Mouse (Mus musculus) embryonic facial prominence, embryonic 12.5 days (tissue): ENCODE measurements around the gene Gm37240. TPM values are rescaled to one million over a fixed set of nuclear protein-coding genes. Genes with fewer than 3 reads are reported as not detected.
"Not testable (repeated sequence)": the region's sequence is repeated elsewhere in the genome, so short reads cannot be mapped to it uniquely, and the experiment has no call there.

ENCODE experiments used
- ATAC-seq: fragments of 200-750 bp; cut with Nextera tagmentation; 2 replicates; pipeline ENCODE4 v1.8.0; 2017; ENCODE audit not compliant: insufficient number of reproducible peaks, insufficient read depth, low FRiP score, low TSS enrichment
- H3K27ac ChIP-seq: fragments of 300-500 bp; sonication (generic); 2 replicates; pipeline ENCODE4 v1.5.1; 2016; ENCODE audit warnings: mild to moderate bottlenecking
- H3K27me3 ChIP-seq: fragments of 300-500 bp; sonication (generic); 2 replicates; pipeline ENCODE4 v1.6.1; 2016; ENCODE audit warnings: mild to moderate bottlenecking, moderate library complexity
- H3K36me3 ChIP-seq: fragments of 300-500 bp; sonication (generic); 2 replicates; pipeline ENCODE4 v1.6.1; 2016; ENCODE audit warnings: mild to moderate bottlenecking
- H3K4me1 ChIP-seq: fragments of 300-500 bp; sonication (generic); 2 replicates; pipeline ENCODE4 v1.6.1; 2016
- H3K4me2 ChIP-seq: fragments of 300-500 bp; sonication (generic); replicated peaks from 2 replicates; pipeline ENCODE4 v1.6.1; 2016; ENCODE audit warnings: mild to moderate bottlenecking, moderate library complexity
- H3K4me3 ChIP-seq: fragments of 300-500 bp; sonication (generic); 2 replicates; pipeline ENCODE4 v1.5.1; 2016; ENCODE audit warnings: mild to moderate bottlenecking
- H3K9ac ChIP-seq: fragments of 300-500 bp; sonication (generic); 2 replicates; pipeline ENCODE4 v1.6.1; 2016; ENCODE audit warnings: mild to moderate bottlenecking, moderate library complexity
- H3K9me3 ChIP-seq: fragments of 300-500 bp; sonication (generic); 2 replicates; pipeline ENCODE4 v1.6.1; 2016; ENCODE audit warnings: mild to moderate bottlenecking, moderate library complexity
- WGBS: fragments of 180-500 bp; shearing (Covaris S2); methylation state at CpG from one replicate; pipeline ENCODE4 v1.1.7; 2016; 5-methylcytosine and 5-hydroxymethylcytosine counted together
- polyA plus RNA-seq: library from polyadenylated mRNA; unstranded; fragments of >200 nt; fragmentation: Nextera tagmentation; extraction: Ambion mirVana; gene quantifications from 2 replicates; pipeline ENCODE4 v1.2.1, GENCODE M21; 2016

Gene Gm37240
- polyA plus RNA-seq, 1 experiment from 2014 or later: 4.0 TPM

DNA sequence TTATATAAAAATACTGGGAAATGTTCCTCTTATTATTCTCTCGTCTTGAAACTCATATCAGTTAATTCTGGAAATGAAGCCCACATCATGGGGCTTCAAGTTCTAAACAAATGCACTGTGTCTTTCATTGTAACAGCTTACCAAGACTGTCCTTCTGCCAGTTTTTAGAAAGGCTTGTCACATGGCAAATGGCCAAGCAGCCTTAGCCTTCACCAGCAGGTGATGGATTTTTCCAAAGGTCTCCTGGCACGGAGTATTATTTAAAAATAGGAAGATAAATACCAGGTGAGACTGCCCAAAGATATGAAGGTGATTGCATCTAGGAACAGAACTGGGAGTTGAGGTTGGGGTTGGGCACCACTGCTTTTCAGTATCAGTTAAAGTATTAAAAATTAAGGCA lies 304.6 kb downstream of the Gm37240 start:
- no peak overlapping the region for H3K4me3 ChIP-seq
- no peak overlapping the region for H3K9ac ChIP-seq
- 78% methylated on average over 2 of the region's 2 CpGs for WGBS
- H3K36me3 ChIP-seq: no peaks in the 10 kb centered on the region
- no peak overlapping the region for H3K27ac ChIP-seq
- H3K4me2 ChIP-seq: no peak overlapping the region
- ATAC-seq: no peak
- H3K27me3 ChIP-seq: no peaks in the 10 kb centered on the region
- no peaks in the 10 kb centered on the region for H3K4me1 ChIP-seq
- no peaks in the 10 kb centered on the region for H3K9me3 ChIP-seq

DNA sequence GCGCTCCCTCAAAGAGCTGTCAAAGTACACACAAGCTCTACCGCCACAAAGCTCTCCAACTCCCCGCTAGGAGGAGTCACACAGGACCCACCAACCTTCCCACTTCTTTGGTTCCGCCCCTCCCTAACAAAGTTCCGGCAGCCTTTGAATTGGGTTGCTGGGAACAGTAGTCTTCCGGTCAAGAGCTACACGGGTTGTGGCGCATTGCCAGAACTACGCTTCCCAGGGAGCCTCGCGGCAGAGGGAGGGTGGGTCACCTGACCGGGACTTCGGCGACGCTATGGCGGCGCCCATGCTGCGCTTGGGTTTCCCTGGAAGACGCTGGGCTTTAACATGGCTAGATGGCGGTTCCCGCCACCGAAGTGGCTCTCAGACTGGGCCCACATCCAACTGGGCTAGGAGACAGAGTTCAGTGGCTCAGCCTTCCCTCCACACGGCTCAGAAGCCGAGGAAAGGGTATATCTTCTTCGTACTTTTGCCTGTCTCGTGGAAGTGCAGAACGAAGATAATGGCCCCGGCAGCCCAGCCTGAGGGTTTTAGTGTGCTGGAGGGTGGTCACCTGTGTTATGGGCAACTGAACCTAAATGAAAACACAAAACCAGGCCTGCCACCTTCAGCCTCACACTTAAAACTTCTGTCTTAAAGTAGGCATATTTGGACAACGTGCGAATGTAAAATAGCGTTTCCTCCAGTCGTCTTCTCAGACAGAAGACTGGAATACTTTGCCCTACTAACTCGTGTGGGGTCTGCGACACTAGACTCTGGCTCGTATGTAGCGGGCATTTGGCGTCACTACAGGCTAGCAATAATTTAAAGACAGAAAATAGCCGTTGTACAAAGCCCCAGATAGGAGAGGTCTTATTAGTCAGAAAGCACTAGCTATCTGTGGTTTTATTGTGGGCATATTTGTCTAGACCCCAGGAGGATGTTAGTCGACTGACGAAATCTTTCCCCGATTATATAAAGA lies 313.2 kb downstream of the Gm37240 start, which contains the start of gene Gatb:
Gene Gatb (plus strand): TSS at position 256 of the 967 bp plus-strand sequence.
- H3K4me1 ChIP-seq: no peaks in the 10 kb centered on the region
- peak; percentile 98 for ATAC-seq
- peak within 1 kb of the TSS; percentile 67 for H3K9ac ChIP-seq
- H3K9me3 ChIP-seq: no peaks in the 10 kb centered on the region
- H3K4me3 ChIP-seq: peak within 1 kb of the TSS; percentile 64
- no peaks in the 10 kb centered on the region for H3K27me3 ChIP-seq
- 0 out of 2 replicates have a peak within 1 kb of the TSS, but pooled peaks have one; percentile 37 for H3K27ac ChIP-seq
- H3K36me3 ChIP-seq: no peaks in the 10 kb centered on the region
- peak within 1 kb of the TSS; percentile 84 for H3K4me2 ChIP-seq
- WGBS: 3% methylated on average over 41 of the region's 41 CpGs

DNA sequence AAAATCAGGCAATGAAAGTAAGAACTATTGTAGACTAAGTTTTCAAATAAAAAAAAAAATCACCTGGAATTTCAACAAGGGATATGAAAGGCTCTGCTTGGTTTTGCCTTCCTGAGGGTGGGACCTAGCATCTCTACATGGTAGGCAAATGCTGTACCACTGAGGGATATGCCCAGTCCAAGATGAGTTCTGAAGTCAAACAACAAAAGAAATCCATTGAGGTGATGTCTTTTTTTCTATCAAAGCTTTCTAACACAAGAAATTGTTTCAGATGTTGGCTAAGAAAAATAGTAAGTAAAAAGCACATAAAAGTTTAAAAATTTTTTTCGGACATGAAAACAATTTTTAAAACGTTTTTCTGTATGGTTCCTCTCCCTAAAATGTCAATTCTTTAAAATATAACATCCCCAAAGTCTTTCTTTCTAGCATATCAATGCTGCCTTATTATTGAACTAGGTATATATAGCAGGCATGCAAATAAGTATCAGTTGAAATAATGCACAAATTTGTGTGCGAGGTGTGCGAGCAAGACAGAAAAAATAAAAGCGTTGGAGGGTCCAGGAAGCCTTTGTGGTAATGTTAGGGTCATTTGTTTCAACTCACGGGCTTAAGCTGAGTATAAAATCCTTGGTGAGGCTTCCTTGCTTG lies 314.0 kb downstream of the Gm37240 start:
- Histone ChIP-seq H3K9ac (peak overlapping the region; percentile 48), H3K4me2 (peak overlapping the region; percentile 84), H3K27me3 (no peaks in the 10 kb centered on the region), H3K27ac (no peak overlapping the region), H3K36me3 (no peaks in the 10 kb centered on the region), H3K4me3 (peak overlapping the region; percentile 64), H3K9me3 (no peaks in the 10 kb centered on the region), H3K4me1 (no peaks in the 10 kb centered on the region)
- WGBS: 23% methylated on average over 6 of the region's 6 CpGs
- no peak for ATAC-seq

DNA sequence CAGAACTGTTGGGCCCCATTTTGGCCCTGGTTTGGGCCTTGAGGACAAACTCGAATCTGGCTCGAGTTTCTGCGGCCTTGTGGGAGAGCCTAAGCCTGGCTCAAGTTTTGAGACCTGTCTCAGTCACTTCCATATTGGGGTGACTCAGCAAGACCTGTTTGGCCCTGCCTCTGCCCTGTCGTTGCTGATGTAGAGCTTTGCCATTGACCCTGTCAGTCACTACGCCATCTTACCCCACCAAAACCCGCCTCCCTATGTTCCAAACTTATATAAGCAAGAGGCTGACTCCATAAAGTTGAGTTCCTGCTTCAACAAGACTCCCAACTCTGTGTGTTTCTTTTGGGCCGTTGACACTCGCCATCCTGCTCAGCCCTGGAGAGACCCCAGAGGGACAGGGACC lies 314.8 kb downstream of the Gm37240 start:
- H3K27me3 ChIP-seq, H3K9ac ChIP-seq, H3K9me3 ChIP-seq, H3K4me1 ChIP-seq, H3K4me2 ChIP-seq, H3K36me3 ChIP-seq, H3K4me3 ChIP-seq, H3K27ac ChIP-seq, ATAC-seq: not testable (repeated sequence)
- WGBS: 87% methylated on average over 8 of the region's 8 CpGs

DNA sequence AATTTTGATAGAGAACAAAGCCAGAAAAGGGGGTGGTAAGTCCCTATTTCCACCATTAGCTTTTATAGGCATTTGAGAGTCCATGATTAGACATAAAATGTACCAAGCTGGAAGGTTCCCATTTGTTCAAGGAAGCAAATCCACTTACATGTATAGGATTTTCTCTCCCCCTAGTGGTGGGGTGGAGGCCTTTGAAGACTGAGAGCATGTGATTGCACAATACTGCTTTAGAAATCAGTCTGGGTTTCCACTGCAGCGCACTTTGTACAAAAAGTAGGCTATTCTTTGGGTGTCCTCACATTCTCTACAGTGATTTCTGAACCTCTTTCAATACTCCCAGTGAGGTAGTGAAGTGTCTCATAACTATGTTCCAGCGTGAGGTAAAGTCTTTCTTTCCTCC lies 316.0 kb downstream of the Gm37240 start:
- H3K27me3 ChIP-seq: no peaks in the 10 kb centered on the region
- H3K9ac ChIP-seq: no peak overlapping the region
- H3K4me2 ChIP-seq: no peak overlapping the region
- WGBS: 62% methylated on average over 2 of the region's 2 CpGs
- no peak overlapping the region for H3K27ac ChIP-seq
- H3K4me1 ChIP-seq: no peaks in the 10 kb centered on the region
- no peaks in the 10 kb centered on the region for H3K36me3 ChIP-seq
- H3K4me3 ChIP-seq: no peak overlapping the region
- ATAC-seq: no peak
- no peaks in the 10 kb centered on the region for H3K9me3 ChIP-seq

DNA sequence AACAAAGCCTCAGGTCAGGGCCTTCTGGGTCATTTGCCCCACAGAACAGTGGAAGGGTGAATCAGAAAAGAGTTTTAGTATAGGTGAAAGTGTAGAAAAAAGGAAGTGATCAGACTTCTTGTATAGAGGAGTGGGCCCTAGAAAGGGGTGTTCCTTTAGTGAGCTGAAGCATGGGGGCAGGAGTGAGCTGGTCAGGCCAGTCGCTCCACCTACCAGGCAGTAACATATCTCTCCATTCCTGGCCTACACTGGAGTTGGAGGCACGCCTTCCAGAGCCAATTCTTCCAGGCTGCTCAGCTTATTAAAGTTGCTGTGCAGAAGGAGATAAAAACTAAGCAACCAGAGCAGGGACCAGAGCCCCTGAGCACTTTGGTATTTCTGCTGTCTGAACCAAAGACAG lies 322.7 kb downstream of the Gm37240 start:
- ATAC-seq: no peak
- Histone ChIP-seq H3K4me3 (no peak overlapping the region), H3K36me3 (no peaks in the 10 kb centered on the region), H3K4me2 (no peak overlapping the region), H3K4me1 (no peaks in the 10 kb centered on the region), H3K9me3 (no peaks in the 10 kb centered on the region), H3K27ac (no peak overlapping the region), H3K27me3 (no peaks in the 10 kb centered on the region), H3K9ac (no peak overlapping the region)
- 57% methylated on average over 2 of the region's 2 CpGs for WGBS

DNA sequence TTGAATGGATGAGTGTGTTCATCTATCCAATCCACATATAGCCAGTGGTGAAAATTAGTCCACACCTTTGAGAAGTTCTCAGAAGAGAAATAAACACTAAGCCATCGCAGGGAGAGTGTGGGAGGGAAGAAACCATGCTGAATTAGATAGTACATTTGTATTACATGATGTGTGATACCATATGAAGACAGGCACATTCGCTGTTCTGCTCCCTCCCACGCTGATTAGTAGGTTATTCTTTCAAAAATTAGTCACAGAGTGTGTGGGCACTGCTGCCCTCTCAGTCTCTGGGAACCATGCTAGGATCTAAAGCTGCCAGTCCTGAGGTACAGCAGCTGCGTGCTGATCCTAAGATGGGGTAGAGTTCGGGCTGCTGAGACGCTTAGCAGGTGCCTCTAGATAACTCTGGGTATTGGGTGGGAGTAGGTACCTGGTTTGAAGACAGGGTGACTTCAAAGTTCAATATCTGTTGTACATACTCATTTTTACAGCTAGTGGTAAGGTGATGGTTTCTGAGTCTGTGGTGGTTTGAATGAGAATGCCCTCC lies 333.5 kb downstream of the Gm37240 start:
- ATAC-seq: no peak

DNA sequence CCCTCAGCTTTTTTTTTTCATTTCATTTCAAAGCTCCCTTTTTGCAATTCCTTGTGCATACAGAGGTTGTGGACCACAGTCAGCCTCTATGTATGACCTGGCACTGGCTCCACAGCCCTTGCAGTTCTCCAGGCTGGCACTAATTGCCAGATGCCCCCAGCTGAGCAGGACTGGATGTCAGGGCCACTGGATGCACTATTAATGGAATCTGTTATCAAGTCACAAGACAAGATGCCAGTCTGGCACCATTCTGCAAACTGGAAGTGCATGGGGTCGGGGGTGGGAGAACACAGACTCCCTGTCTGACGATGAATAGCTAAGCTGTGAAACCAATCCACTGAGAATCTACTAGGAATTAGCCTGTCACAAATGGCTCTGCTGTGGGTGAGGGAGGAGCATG lies 336.0 kb downstream of the Gm37240 start:
- 53% methylated on average over 2 of the region's 2 CpGs for WGBS
- no peak overlapping the region for H3K9ac ChIP-seq

More for the DNA sequence above, 333.5 kb downstream of the Gm37240 start:
- 87% methylated on average over 6 of the region's 6 CpGs for WGBS
- Histone ChIP-seq H3K27ac (no peak overlapping the region), H3K9me3 (no peaks in the 10 kb centered on the region), H3K36me3 (no peaks in the 10 kb centered on the region), H3K27me3 (no peaks in the 10 kb centered on the region), H3K4me2 (no peak overlapping the region), H3K4me1 (no peaks in the 10 kb centered on the region), H3K4me3 (no peak overlapping the region), H3K9ac (no peak overlapping the region)

DNA sequence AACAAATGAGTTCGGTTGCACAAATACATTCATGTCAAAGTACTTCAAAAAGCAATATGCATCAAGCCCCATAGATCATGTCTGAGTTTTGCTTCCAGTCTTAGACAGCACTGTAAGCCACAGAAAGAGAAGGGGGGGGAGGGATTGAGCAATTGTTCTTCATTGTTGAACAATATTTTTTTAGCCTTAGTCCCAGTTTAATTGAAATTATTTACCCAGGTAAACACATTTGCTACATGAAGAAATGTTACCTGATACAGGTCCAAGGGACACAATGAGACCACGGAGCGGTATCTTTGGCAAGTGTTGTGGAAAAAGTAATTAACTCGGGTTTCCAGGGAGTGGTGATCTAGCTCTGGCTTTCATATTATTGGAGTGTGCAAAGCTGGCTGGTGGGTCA lies 337.0 kb downstream of the Gm37240 start:
- ATAC-seq: no peak
- Histone ChIP-seq H3K36me3 (no peaks in the 10 kb centered on the region), H3K4me1 (no peaks in the 10 kb centered on the region), H3K4me2 (no peak overlapping the region), H3K4me3 (no peak overlapping the region), H3K9ac (no peak overlapping the region), H3K27me3 (no peaks in the 10 kb centered on the region), H3K27ac (no peak overlapping the region), H3K9me3 (no peaks in the 10 kb centered on the region)
- WGBS: 65% methylated on average over 4 of the region's 4 CpGs

More for the DNA sequence above, 336.0 kb downstream of the Gm37240 start:
- ATAC-seq: no peak
- Histone ChIP-seq H3K4me1 (no peaks in the 10 kb centered on the region), H3K4me2 (no peak overlapping the region), H3K4me3 (no peak overlapping the region), H3K36me3 (no peaks in the 10 kb centered on the region), H3K9me3 (no peaks in the 10 kb centered on the region), H3K27ac (no peak overlapping the region), H3K27me3 (no peaks in the 10 kb centered on the region)

DNA sequence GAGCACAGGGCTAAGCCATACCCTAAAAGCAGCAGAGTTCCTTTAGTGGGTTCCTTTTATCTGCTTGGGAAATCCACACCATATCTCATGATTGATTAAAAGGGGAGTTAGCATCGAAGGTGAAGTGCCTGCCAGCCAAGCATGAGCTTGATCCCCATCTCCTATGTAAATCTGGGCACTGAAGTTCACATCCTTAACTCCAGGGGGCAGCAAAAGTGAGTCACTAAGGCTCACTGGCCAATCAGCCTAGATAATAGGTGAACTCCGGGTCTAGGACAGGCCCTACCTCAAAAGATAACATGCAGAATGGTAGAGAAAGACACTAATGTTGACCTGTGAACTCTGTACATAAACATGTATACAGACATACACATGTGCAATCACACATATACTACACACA lies 343.7 kb downstream of the Gm37240 start:
- Histone ChIP-seq H3K27ac (no peak overlapping the region), H3K36me3 (no peaks in the 10 kb centered on the region), H3K9ac (no peak overlapping the region), H3K27me3 (no peaks in the 10 kb centered on the region), H3K4me2 (no peak overlapping the region), H3K4me1 (no peaks in the 10 kb centered on the region), H3K9me3 (no peaks in the 10 kb centered on the region), H3K4me3 (no peak overlapping the region)
- ATAC-seq: no peak
- 59% methylated on average over 2 of the region's 2 CpGs for WGBS

DNA sequence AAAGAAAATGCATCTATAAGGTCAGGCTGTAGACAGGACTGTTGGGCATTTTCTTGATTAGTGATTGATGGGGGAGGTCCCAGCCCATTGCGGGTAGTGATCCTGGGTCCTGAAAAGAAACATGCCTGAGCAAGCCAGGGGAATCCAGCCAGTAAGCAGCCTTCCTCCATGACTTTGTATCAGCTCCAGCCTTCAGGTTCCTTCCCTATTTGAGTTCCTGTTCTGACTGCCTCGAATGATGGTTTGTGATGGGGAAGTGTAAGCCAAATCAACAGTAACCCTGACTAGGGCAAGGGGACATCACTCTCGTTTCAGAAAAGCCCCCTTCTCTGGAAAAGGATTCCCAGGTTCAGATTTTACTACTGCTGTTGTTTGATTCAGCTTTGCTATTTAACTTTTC lies 344.6 kb downstream of the Gm37240 start:
- ATAC-seq: no peak
- no peaks in the 10 kb centered on the region for H3K4me1 ChIP-seq
- no peaks in the 10 kb centered on the region for H3K27me3 ChIP-seq
- H3K27ac ChIP-seq: no peak overlapping the region
- no peaks in the 10 kb centered on the region for H3K36me3 ChIP-seq
- H3K4me2 ChIP-seq: no peak overlapping the region
- no peak overlapping the region for H3K9ac ChIP-seq
- H3K4me3 ChIP-seq: no peak overlapping the region
- H3K9me3 ChIP-seq: no peaks in the 10 kb centered on the region
- 66% methylated on average over 3 of the region's 3 CpGs for WGBS
